Comparison of ENCODE assay signal across 10 mouse cellular contexts in the genomic region with DNA sequence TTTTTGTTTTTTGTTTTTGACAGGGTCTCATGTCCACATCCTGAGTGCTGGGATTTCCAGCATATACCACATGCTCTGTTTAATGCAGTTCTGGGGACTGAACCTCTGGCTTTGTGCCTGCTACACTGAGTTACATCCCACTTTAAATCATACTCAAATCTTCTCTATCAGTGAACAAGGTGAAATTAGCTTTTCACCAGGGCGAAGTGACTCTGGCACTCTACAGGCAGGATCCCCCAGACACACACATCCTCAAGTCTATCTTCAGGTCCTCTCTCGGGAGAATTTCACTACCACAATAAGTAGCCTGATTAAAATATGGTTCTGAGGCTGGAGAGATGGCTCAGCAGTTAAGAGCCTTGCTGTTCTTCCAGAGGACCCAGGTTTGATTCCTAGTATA. TPM values are rescaled to one million over a fixed set of nuclear protein-coding genes. Genes with fewer than 3 reads are reported as not detected.
DNase-seq lines count a peak whose midpoint lies in the region; ATAC-seq and TF ChIP-seq lines count a peak whose summit lies in the region.
"Had no signal": no experiment of that assay in that cellular context is flagged by ENCODE, and none has a peak within 500 bp of the region (broad histone marks: within the 10 kb centered on the region; RNA-seq: fewer than 3 reads in every experiment).

No protein-coding gene starts in this region.

- peak overlapping the region; percentile 72 for H3K9ac ChIP-seq in neural tube, embryonic 11.5 days (ENCODE audit: low read length)
- peak overlapping the region; percentile 87 for H3K9ac ChIP-seq in liver, embryonic 13.5 days

- H3K27ac ChIP-seq in cerebellum, adult 2 months (ENCODE audit: insufficient read depth, low read length) = no peak overlapping the region
- H3K27ac ChIP-seq in neural tube, embryonic 11.5 days (ENCODE audit: low read depth, low read length) = no peak overlapping the region
- H3K27ac ChIP-seq in liver, embryonic 13.5 days = no peak overlapping the region

- H3K4me1 ChIP-seq in cerebellum, adult 2 months (ENCODE audit: control insufficient read depth, insufficient read depth, low read length) = peaks cover 22% of the 10 kb centered on the region
- peaks cover 17% of the 10 kb centered on the region for H3K4me1 ChIP-seq in neural tube, embryonic 11.5 days (ENCODE audit: control insufficient read depth, insufficient read depth, low read length)
- peaks cover 51% of the 10 kb centered on the region for H3K4me1 ChIP-seq in liver, embryonic 13.5 days (replicated peaks)

- peaks cover 13% of the 10 kb centered on the region for H3K36me3 ChIP-seq in neural tube, embryonic 11.5 days (ENCODE audit: control insufficient read depth, insufficient read depth, low read length)
- peaks cover 25% of the 10 kb centered on the region for H3K36me3 ChIP-seq in liver, embryonic 13.5 days

- TF ChIP-seq POLR2A in cerebellum, adult 2 months (IDR thresholded peaks at IDR 0.05; ENCODE audit: borderline replicate concordance, insufficient read depth, low read length) = no peak

- no peak for ATAC-seq in neural tube, embryonic 11.5 days (ENCODE audit: insufficient read depth, low FRiP score, low TSS enrichment)
- ATAC-seq in liver, embryonic 13.5 days (ENCODE audit: low read depth) = no peak

- TF ChIP-seq CTCF in cerebellum, adult 2 months (IDR thresholded peaks at IDR 0.05; ENCODE audit: borderline replicate concordance, insufficient read depth, low read depth, low read length) = no peak

- DNase-seq in cerebellum, adult 2 months = no peak
- DNase-seq in cerebellum, postnatal 4 days (ENCODE audit: low spot score in 2 of 2) = no peak
- DNase-seq in neural tube, embryonic 11.5 days (ENCODE audit: low spot score) = no peak
- DNase-seq in neural tube, embryonic 10.5 days (ENCODE audit: extremely low spot score, low spot score) = no peak
- DNase-seq in liver, embryonic 13.5 days = no peak
- DNase-seq in retina, embryonic 14.5 days (ENCODE audit: low spot score) = no peak
- DNase-seq in urinary bladder, postnatal 25 days (ENCODE audit: low spot score) = no peak
- no peak for DNase-seq in frontal cortex, adult 2 months (ENCODE audit: extremely low spot score in 1 of 2, low spot score in 1 of 2)
- DNase-seq: cerebellum, postnatal 25 days; left cerebral cortex, postnatal 4 days had no signal

- H3K4me3 ChIP-seq in cerebellum, adult 2 months (replicated peaks; ENCODE audit: insufficient read depth, low read depth, low read length) = peak overlapping the region; percentile 80
- H3K4me3 ChIP-seq in neural tube, embryonic 11.5 days (ENCODE audit: low read depth, low read length) = peak overlapping the region; percentile 75
- peak overlapping the region; percentile 83 for H3K4me3 ChIP-seq in liver, embryonic 13.5 days (replicated peaks)

- WGBS in cerebellum, adult 2 months = 49% methylated on average over 2 of the region's 2 CpGs
- WGBS in neural tube, embryonic 11.5 days = 88% methylated on average over 2 of the region's 2 CpGs
- WGBS in liver, embryonic 13.5 days (ENCODE audit: insufficient replicate concordance) = 69% methylated on average over 2 of the region's 2 CpGs

- peak overlapping the region; percentile 83 for H3K4me2 ChIP-seq in neural tube, embryonic 11.5 days (ENCODE audit: low read depth)
- H3K4me2 ChIP-seq in liver, embryonic 13.5 days = peak overlapping the region; percentile 77

- no peaks in the 10 kb centered on the region for H3K27me3 ChIP-seq in cerebellum, adult 2 months (ENCODE audit: control insufficient read depth, insufficient read depth, low read length)
- no peaks in the 10 kb centered on the region for H3K27me3 ChIP-seq in neural tube, embryonic 11.5 days (ENCODE audit: control insufficient read depth, insufficient read depth, low read length)
- H3K27me3 ChIP-seq in liver, embryonic 13.5 days = no peaks in the 10 kb centered on the region; the same call in 1 of the 2 replicates

- no peaks in the 10 kb centered on the region for H3K9me3 ChIP-seq in neural tube, embryonic 11.5 days (ENCODE audit: control insufficient read depth, low read length)
- H3K9me3 ChIP-seq in liver, embryonic 13.5 days (replicated peaks) = peaks cover 6% of the 10 kb centered on the region; the same call in 1 of the 2 replicates

RNA-seq across cellular contexts. Expression of gene Cox14, which starts 1.1 kb away (rescaled TPM):
- 351 and 364 TPM in 2 replicates for polyA plus RNA-seq in cerebellum, adult 2 months (2012; rRNA removed)
- polyA plus RNA-seq in neural tube, embryonic 11.5 days (2014; fragmentation: Nextera tagmentation; extraction: Ambion mirVana) = 134 and 135 TPM in 2 replicates
- polyA plus RNA-seq in liver, embryonic 13.5 days (2015; fragmentation: Nextera tagmentation; extraction: Ambion mirVana) = 71.6 and 80.5 TPM in 2 replicates
- 218 and 238 TPM in 2 replicates for polyA plus RNA-seq in frontal cortex, adult 2 months (2012; rRNA removed)

RNA-seq across cellular contexts. Expression of gene Gpd1, which starts 9.2 kb away (rescaled TPM):
- 130 and 143 TPM in 2 replicates for polyA plus RNA-seq in cerebellum, adult 2 months (2012; rRNA removed)
- 0.32 and 0.33 TPM in 2 replicates for polyA plus RNA-seq in neural tube, embryonic 11.5 days (2014; fragmentation: Nextera tagmentation; extraction: Ambion mirVana)
- 11.5 and 13.9 TPM in 2 replicates for polyA plus RNA-seq in liver, embryonic 13.5 days (2015; fragmentation: Nextera tagmentation; extraction: Ambion mirVana)
- 52.2 and 56.5 TPM in 2 replicates for polyA plus RNA-seq in frontal cortex, adult 2 months (2012; rRNA removed)

RNA-seq across cellular contexts. Expression of gene Gm17349, which starts 21.3 kb away (rescaled TPM):
- polyA plus RNA-seq in cerebellum, adult 2 months (2012; rRNA removed) = not detected in 2 replicates
- not detected in 2 replicates for polyA plus RNA-seq in neural tube, embryonic 11.5 days (2014; fragmentation: Nextera tagmentation; extraction: Ambion mirVana)
- not detected in 2 replicates for polyA plus RNA-seq in liver, embryonic 13.5 days (2015; fragmentation: Nextera tagmentation; extraction: Ambion mirVana)
- 1.00 TPM in 1 of 2 replicates, not detected in the other for polyA plus RNA-seq in frontal cortex, adult 2 months (2012; rRNA removed)

RNA-seq across cellular contexts. Expression of gene Smarcd1, which starts 24.6 kb away (rescaled TPM):
- polyA plus RNA-seq in cerebellum, adult 2 months (2012; rRNA removed) = 82.3 and 87.1 TPM in 2 replicates
- polyA plus RNA-seq in neural tube, embryonic 11.5 days (2014; fragmentation: Nextera tagmentation; extraction: Ambion mirVana) = 117 and 135 TPM in 2 replicates
- 7.1 TPM in 2 replicates for polyA plus RNA-seq in liver, embryonic 13.5 days (2015; fragmentation: Nextera tagmentation; extraction: Ambion mirVana)
- 189 and 197 TPM in 2 replicates for polyA plus RNA-seq in frontal cortex, adult 2 months (2012; rRNA removed)

RNA-seq across cellular contexts. Expression of gene Cers5, which starts 46.1 kb away (rescaled TPM):
- polyA plus RNA-seq in cerebellum, adult 2 months (2012; rRNA removed) = 40.2 and 45.5 TPM in 2 replicates
- 65.1 and 69.7 TPM in 2 replicates for polyA plus RNA-seq in neural tube, embryonic 11.5 days (2014; fragmentation: Nextera tagmentation; extraction: Ambion mirVana)
- 11.2 and 11.7 TPM in 2 replicates for polyA plus RNA-seq in liver, embryonic 13.5 days (2015; fragmentation: Nextera tagmentation; extraction: Ambion mirVana)
- polyA plus RNA-seq in frontal cortex, adult 2 months (2012; rRNA removed) = 45.7 and 48.0 TPM in 2 replicates
